ENCODE assay signal across 8 mouse cellular contexts in genomic region chr11:51615601-51616000, GRCm38 (mm10). TPM values are rescaled to one million over a fixed set of nuclear protein-coding genes. Genes with fewer than 3 reads are reported as not detected.
DNase-seq lines count a peak whose midpoint lies in the region; ATAC-seq and TF ChIP-seq lines count a peak whose summit lies in the region.

No protein-coding gene starts in this region.

- peak overlapping the region; percentile 49 for H3K4me3 ChIP-seq in embryonic facial prominence, embryonic 15.5 days (replicated peaks)
- peak overlapping the region; percentile 35 to 41 for H3K4me3 ChIP-seq in heart, embryonic 14.5 days (ENCODE audit: control insufficient read depth in 1 of 2, insufficient read depth in 1 of 2, low read depth in 1 of 2, low read length in 2 of 2)
- peak overlapping the region; percentile 29 for H3K4me3 ChIP-seq in kidney, postnatal 0 days (replicated peaks; ENCODE audit: low read depth, low read length)

- H3K36me3 ChIP-seq in embryonic facial prominence, embryonic 15.5 days, result no peaks in the 10 kb centered on the region
- H3K36me3 ChIP-seq in heart, embryonic 14.5 days (ENCODE audit: control insufficient read depth, insufficient read depth, low read length), result no peaks in the 10 kb centered on the region
- no peaks in the 10 kb centered on the region for H3K36me3 ChIP-seq in kidney, postnatal 0 days (ENCODE audit: insufficient read depth, low read length)

- peak; percentile 74 for ATAC-seq in CD4-positive, CD25-positive, alpha-beta regulatory T cell, adult 4 months
- ATAC-seq in activated CD4-positive, CD25-positive, alpha-beta regulatory T cell, adult 4 months, result peak; percentile 67
- ATAC-seq in embryonic facial prominence, embryonic 15.5 days (ENCODE audit: insufficient number of reproducible peaks, low FRiP score, low TSS enrichment, low read depth), result peak; percentile 66; the same call in 1 of the 2 replicates
- ATAC-seq in heart, embryonic 14.5 days (ENCODE audit: insufficient number of reproducible peaks, insufficient read depth, low FRiP score, low read depth), result peak; percentile 63; the same call in 1 of the 2 replicates
- peak; percentile 47; the same call in 1 of the 2 replicates for ATAC-seq in kidney, postnatal 0 days (replicated peaks; ENCODE audit: low FRiP score, low read depth)

- 0 out of 2 replicates have a peak, but pooled peaks have one; percentile 1 for TF ChIP-seq CTCF in kidney, postnatal 0 days (IDR thresholded peaks at IDR 0.05; ENCODE audit: low read depth)

- H3K4me2 ChIP-seq in embryonic facial prominence, embryonic 15.5 days (replicated peaks), result peak overlapping the region; percentile 82
- peak overlapping the region; percentile 70 for H3K4me2 ChIP-seq in heart, embryonic 14.5 days (ENCODE audit: low read length)
- H3K4me2 ChIP-seq in kidney, postnatal 0 days (ENCODE audit: low read length), result peak overlapping the region; percentile 61

- under 1% methylated on average over 14 of the region's 14 CpGs for WGBS in embryonic facial prominence, embryonic 15.5 days
- 2% methylated on average over 14 of the region's 14 CpGs for WGBS in heart, embryonic 14.5 days
- WGBS in kidney, postnatal 0 days, result 1% methylated on average over 14 of the region's 14 CpGs

- H3K27me3 ChIP-seq in embryonic facial prominence, embryonic 15.5 days, result no peaks in the 10 kb centered on the region
- no peaks in the 10 kb centered on the region for H3K27me3 ChIP-seq in heart, embryonic 14.5 days (ENCODE audit: control insufficient read depth, insufficient read depth, low read length)
- H3K27me3 ChIP-seq in kidney, postnatal 0 days (ENCODE audit: insufficient read depth, low read length), result no peaks in the 10 kb centered on the region

- peaks cover 19% of the 10 kb centered on the region for H3K4me1 ChIP-seq in embryonic facial prominence, embryonic 15.5 days
- H3K4me1 ChIP-seq in heart, embryonic 14.5 days (ENCODE audit: control insufficient read depth in 2 of 2, insufficient read depth in 2 of 2, low read length in 2 of 2), result peaks cover 9 to 16% of the 10 kb centered on the region in 2 experiments; a peak in 3 of 4 replicates
- peaks cover 10% of the 10 kb centered on the region for H3K4me1 ChIP-seq in kidney, postnatal 0 days (replicated peaks; ENCODE audit: insufficient read depth, low read length)

- H3K9me3 ChIP-seq in embryonic facial prominence, embryonic 15.5 days (replicated peaks), result no peaks in the 10 kb centered on the region
- H3K9me3 ChIP-seq in heart, embryonic 14.5 days (ENCODE audit: control insufficient read depth, low read length), result no peaks in the 10 kb centered on the region
- H3K9me3 ChIP-seq in kidney, postnatal 0 days (replicated peaks; ENCODE audit: low read length), result no peaks in the 10 kb centered on the region

- peak overlapping the region; percentile 94 for H3K27ac ChIP-seq in embryonic facial prominence, embryonic 15.5 days (replicated peaks)
- H3K27ac ChIP-seq in heart, embryonic 14.5 days (replicated peaks in 1 of 2; ENCODE audit: control insufficient read depth in 1 of 2, insufficient read depth in 1 of 2, low read depth in 2 of 2, low read length in 2 of 2), result peak overlapping the region; percentile 82
- peak overlapping the region; percentile 91 for H3K27ac ChIP-seq in kidney, postnatal 0 days

- peak; percentile 92 for DNase-seq in kidney, postnatal 0 days (ENCODE audit: low spot score)
- DNase-seq in lung, postnatal 4 days, result peak; percentile 83
- peak; percentile 80 for DNase-seq in retina, postnatal 1 day
- no peak for DNase-seq in right cerebral cortex, postnatal 14 days

- H3K9ac ChIP-seq in embryonic facial prominence, embryonic 15.5 days, result peak overlapping the region; percentile 53
- H3K9ac ChIP-seq in heart, embryonic 14.5 days (ENCODE audit: low read length), result peak overlapping the region; percentile 70
- H3K9ac ChIP-seq in kidney, postnatal 0 days (ENCODE audit: low read depth, low read length), result peak overlapping the region; percentile 61

RNA-seq across cellular contexts. Expression of gene Nhp2, which starts 3.9 kb away (rescaled TPM):
- 100 to 1,000 TPM in 1 of 2 experiments, 10 to 100 TPM in 1; 87.8 to 116 TPM for polyA plus RNA-seq in CD4-positive, CD25-positive, alpha-beta regulatory T cell, adult 4 months (2017; shearing (Covaris generic))
- 100 to 1,000 TPM; 128 to 145 TPM for polyA plus RNA-seq in activated CD4-positive, CD25-positive, alpha-beta regulatory T cell, adult 4 months (2017; shearing (Covaris generic))
- 138 and 147 TPM in 2 replicates for polyA plus RNA-seq in embryonic facial prominence, embryonic 15.5 days (2015; fragmentation: Nextera tagmentation; extraction: Ambion mirVana)
- 87.9 and 89.9 TPM in 2 replicates for polyA plus RNA-seq in heart, embryonic 14.5 days (2014; fragmentation: Nextera tagmentation; extraction: Ambion mirVana)
- polyA plus RNA-seq in kidney, postnatal 0 days (2015; fragmentation: Nextera tagmentation; extraction: Ambion mirVana), result 134 and 136 TPM in 2 replicates

RNA-seq across cellular contexts. Expression of gene Hnrnpab, which starts 9.0 kb away (rescaled TPM):
- polyA plus RNA-seq in CD4-positive, CD25-positive, alpha-beta regulatory T cell, adult 4 months (2017; shearing (Covaris generic)), result 10 to 100 TPM; 21.2 to 36.2 TPM
- polyA plus RNA-seq in activated CD4-positive, CD25-positive, alpha-beta regulatory T cell, adult 4 months (2017; shearing (Covaris generic)), result 10 to 100 TPM; 39.0 to 43.1 TPM
- polyA plus RNA-seq in embryonic facial prominence, embryonic 15.5 days (2015; fragmentation: Nextera tagmentation; extraction: Ambion mirVana), result 380 and 381 TPM in 2 replicates
- 350 and 369 TPM in 2 replicates for polyA plus RNA-seq in heart, embryonic 14.5 days (2014; fragmentation: Nextera tagmentation; extraction: Ambion mirVana)
- polyA plus RNA-seq in kidney, postnatal 0 days (2015; fragmentation: Nextera tagmentation; extraction: Ambion mirVana), result 293 and 336 TPM in 2 replicates

RNA-seq across cellular contexts. Expression of gene Rmnd5b, which starts 20.1 kb away (rescaled TPM):
- 10 to 100 TPM; 46.6 to 54.0 TPM for polyA plus RNA-seq in CD4-positive, CD25-positive, alpha-beta regulatory T cell, adult 4 months (2017; shearing (Covaris generic))
- polyA plus RNA-seq in activated CD4-positive, CD25-positive, alpha-beta regulatory T cell, adult 4 months (2017; shearing (Covaris generic)), result 10 to 100 TPM; 33.3 to 38.6 TPM
- 53.1 and 55.1 TPM in 2 replicates for polyA plus RNA-seq in embryonic facial prominence, embryonic 15.5 days (2015; fragmentation: Nextera tagmentation; extraction: Ambion mirVana)
- 32.1 and 34.3 TPM in 2 replicates for polyA plus RNA-seq in heart, embryonic 14.5 days (2014; fragmentation: Nextera tagmentation; extraction: Ambion mirVana)
- polyA plus RNA-seq in kidney, postnatal 0 days (2015; fragmentation: Nextera tagmentation; extraction: Ambion mirVana), result 40.8 and 42.5 TPM in 2 replicates

RNA-seq across cellular contexts. Expression of gene Phykpl, which starts 31.0 kb away (rescaled TPM):
- 10 to 100 TPM; 27.4 to 30.3 TPM for polyA plus RNA-seq in CD4-positive, CD25-positive, alpha-beta regulatory T cell, adult 4 months (2017; shearing (Covaris generic))
- 10 to 100 TPM; 23.9 to 29.7 TPM for polyA plus RNA-seq in activated CD4-positive, CD25-positive, alpha-beta regulatory T cell, adult 4 months (2017; shearing (Covaris generic))
- 18.2 and 20.7 TPM in 2 replicates for polyA plus RNA-seq in embryonic facial prominence, embryonic 15.5 days (2015; fragmentation: Nextera tagmentation; extraction: Ambion mirVana)
- 16.1 and 17.1 TPM in 2 replicates for polyA plus RNA-seq in heart, embryonic 14.5 days (2014; fragmentation: Nextera tagmentation; extraction: Ambion mirVana)
- 24.6 and 26.1 TPM in 2 replicates for polyA plus RNA-seq in kidney, postnatal 0 days (2015; fragmentation: Nextera tagmentation; extraction: Ambion mirVana)

RNA-seq across cellular contexts. Expression of gene N4bp3, which starts 35.0 kb away (rescaled TPM):
- polyA plus RNA-seq in CD4-positive, CD25-positive, alpha-beta regulatory T cell, adult 4 months (2017; shearing (Covaris generic)), result 1 to 10 TPM; 1.2 to 2.5 TPM
- 1 to 10 TPM; 1.7 to 2.1 TPM for polyA plus RNA-seq in activated CD4-positive, CD25-positive, alpha-beta regulatory T cell, adult 4 months (2017; shearing (Covaris generic))
- 41.0 and 45.4 TPM in 2 replicates for polyA plus RNA-seq in embryonic facial prominence, embryonic 15.5 days (2015; fragmentation: Nextera tagmentation; extraction: Ambion mirVana)
- 10.7 and 12.9 TPM in 2 replicates for polyA plus RNA-seq in heart, embryonic 14.5 days (2014; fragmentation: Nextera tagmentation; extraction: Ambion mirVana)
- polyA plus RNA-seq in kidney, postnatal 0 days (2015; fragmentation: Nextera tagmentation; extraction: Ambion mirVana), result 28.5 and 30.6 TPM in 2 replicates
